Mouse (Mus musculus) cerebellum, adult 2 months (tissue): ENCODE data around the gene Eef1b2.

Source experiments
- CTCF ChIP-seq: fragments of 200-500 bp; IDR thresholded peaks from 2 replicates; pipeline ENCODE4 v1.5.1; 2011; ENCODE audit warnings: low read depth, mild to moderate bottlenecking, control low read depth, low read length, moderate library complexity, borderline replicate concordance; ENCODE audit not compliant: insufficient read depth
- POLR2A ChIP-seq: fragments of 200-500 bp; IDR thresholded peaks from 2 replicates; pipeline ENCODE4 v1.6.1; 2011; ENCODE audit warnings: low read length, control low read depth, borderline replicate concordance; ENCODE audit not compliant: insufficient read depth

GRCm38 (mm10) chr1:63195848-63196512 is 19.4 kb downstream of the Eef1b2 start:
- TF ChIP-seq POLR2A (no peak), CTCF (no peak)
